Mouse (Mus musculus): Measurements from ENCODE around the gene Mtap.

GRCm38 (mm10) chr4:89090217-89090616, 46.7 kb upstream of the Mtap start:
- TF ChIP-seq EP300 (IDR thresholded peaks at IDR 0.05; ENCODE audit: low read depth in 1 of 2, low read length in 2 of 2) (no peak), TCF12 (IDR thresholded peaks at IDR 0.05; ENCODE audit: low read depth, low read length) (no peak), USF2 (IDR thresholded peaks at IDR 0.05; ENCODE audit: borderline replicate concordance in 1 of 2, insufficient read depth in 1 of 2, low read depth in 1 of 2, low read length in 2 of 2) (no peak), MEF2A (IDR thresholded peaks at IDR 0.05; ENCODE audit: extremely low read depth, insufficient replicate concordance, low read depth, low read length, poor library complexity, severe bottlenecking) (no peak), CTCF (IDR thresholded peaks at IDR 0.05 in 2 of 3, conservative IDR thresholded peaks at IDR 0.05 in 1 of 3; ENCODE audit: control insufficient read depth in 1 of 3, insufficient read depth in 1 of 3, low read depth in 2 of 3, low read length in 3 of 3, poor library complexity in 1 of 3, severe bottlenecking in 1 of 3) (no peak), UBTF (IDR thresholded peaks at IDR 0.05; ENCODE audit: borderline replicate concordance, insufficient read depth, low read depth, low read length) (no peak), RAD21 (IDR thresholded peaks at IDR 0.05; ENCODE audit: low read depth, low read length) (no peak), GATA1 (IDR thresholded peaks at IDR 0.05; ENCODE audit: low read depth, low read length) (no peak), NELFE (IDR thresholded peaks at IDR 0.05; ENCODE audit: low read depth, low read length) (no peak), RCOR1 (IDR thresholded peaks at IDR 0.05; ENCODE audit: low read depth, low read length) (no peak), POLR2A (IDR thresholded peaks at IDR 0.05; ENCODE audit: control insufficient read depth in 1 of 2, insufficient read depth in 1 of 2, low read depth in 1 of 2, low read length in 2 of 2, poor library complexity in 1 of 2) (no peak), MAFK (IDR thresholded peaks at IDR 0.05; ENCODE audit: borderline replicate concordance, low read depth, low read length) (no peak), ZC3H11A (IDR thresholded peaks at IDR 0.05; ENCODE audit: low read depth, low read length) (no peak)

Measured in MEL (cell line).